15 mouse cellular contexts compared by ENCODE assay signal in genomic region chr11:118769542-118769941, GRCm38 (mm10).
DNase-seq lines count a peak whose midpoint lies in the region; ATAC-seq and TF ChIP-seq lines count a peak whose summit lies in the region.
"Had no signal": no experiment of that assay in that cellular context is flagged by ENCODE, and none has a peak within 500 bp of the region (broad histone marks: within the 10 kb centered on the region; RNA-seq: fewer than 3 reads in every experiment).

No protein-coding gene starts in this region.

- WGBS in heart, embryonic 11.5 days (ENCODE audit: insufficient replicate concordance), result 61% methylated on average over 2 of the region's 2 CpGs
- 59% methylated on average over 2 of the region's 2 CpGs for WGBS in heart, embryonic 12.5 days
- 34% methylated on average over 2 of the region's 2 CpGs for WGBS in forebrain, postnatal 0 days
- WGBS in midbrain, embryonic 15.5 days, result 60% methylated on average over 2 of the region's 2 CpGs

- no peaks in the 10 kb centered on the region for H3K4me1 ChIP-seq in heart, embryonic 11.5 days (ENCODE audit: control insufficient read depth, insufficient read depth, low read length)
- H3K4me1 ChIP-seq in heart, embryonic 12.5 days (replicated peaks), result no peaks in the 10 kb centered on the region; the same call in 1 of the 2 replicates
- H3K4me1 ChIP-seq in cortical plate, adult 2 months (ENCODE audit: control insufficient read depth, insufficient read depth, low read length), result peaks cover 25% of the 10 kb centered on the region
- H3K4me1 ChIP-seq in forebrain, postnatal 0 days (ENCODE audit: insufficient read depth), result no peaks in the 10 kb centered on the region; the same call in 1 of the 2 replicates
- peaks cover 61% of the 10 kb centered on the region for H3K4me1 ChIP-seq in midbrain, embryonic 15.5 days
- H3K4me1 ChIP-seq: liver, embryonic 12.5 days; stomach, embryonic 15.5 days had no signal

- H3K36me3 ChIP-seq in heart, embryonic 11.5 days (ENCODE audit: control insufficient read depth, insufficient read depth, low read length), result no peaks in the 10 kb centered on the region
- no peaks in the 10 kb centered on the region for H3K36me3 ChIP-seq in heart, embryonic 12.5 days
- no peaks in the 10 kb centered on the region for H3K36me3 ChIP-seq in forebrain, postnatal 0 days (ENCODE audit: insufficient read depth)
- H3K36me3 ChIP-seq in midbrain, embryonic 15.5 days (replicated peaks), result no peaks in the 10 kb centered on the region
- H3K36me3 ChIP-seq: liver, embryonic 12.5 days; stomach, embryonic 15.5 days had no signal

- no peaks in the 10 kb centered on the region for H3K9me3 ChIP-seq in heart, embryonic 11.5 days (replicated peaks; ENCODE audit: control insufficient read depth, low read length)
- no peaks in the 10 kb centered on the region for H3K9me3 ChIP-seq in heart, embryonic 12.5 days (replicated peaks)
- H3K9me3 ChIP-seq in forebrain, postnatal 0 days (ENCODE audit: low read length), result no peaks in the 10 kb centered on the region
- no peaks in the 10 kb centered on the region for H3K9me3 ChIP-seq in midbrain, embryonic 15.5 days
- H3K9me3 ChIP-seq: liver, embryonic 12.5 days; stomach, embryonic 15.5 days had no signal

- TF ChIP-seq POLR2A in cortical plate, adult 2 months (IDR thresholded peaks at IDR 0.05; ENCODE audit: extremely low read depth, insufficient read depth, low read length), result no peak

- DNase-seq in forebrain, postnatal 0 days, result no peak
- DNase-seq in urinary bladder, postnatal 4 days (ENCODE audit: low spot score in 2 of 2), result no peak
- no peak for DNase-seq in thymus, postnatal 4 days
- DNase-seq in layer of hippocampus, adult 9-11 months, result no peak
- DNase-seq: adrenal gland, postnatal 14 days; B cell, adult 2 months; kidney, adult 2 months; lung, embryonic 14.5 days; thymus, adult 2 months had no signal

- no peak for TF ChIP-seq CTCF in cortical plate, adult 2 months (IDR thresholded peaks at IDR 0.05; ENCODE audit: extremely low read depth, insufficient read depth, low read length)
- TF ChIP-seq CTCF in forebrain, postnatal 0 days (IDR thresholded peaks at IDR 0.05; ENCODE audit: low read depth), result no peak

- H3K4me2 ChIP-seq in heart, embryonic 11.5 days, result no peak overlapping the region
- H3K4me2 ChIP-seq in heart, embryonic 12.5 days, result no peak overlapping the region
- no peak overlapping the region for H3K4me2 ChIP-seq in forebrain, postnatal 0 days (ENCODE audit: low read depth)
- no peak overlapping the region for H3K4me2 ChIP-seq in midbrain, embryonic 15.5 days
- H3K4me2 ChIP-seq: liver, embryonic 12.5 days; lung, embryonic 14.5 days; stomach, embryonic 15.5 days had no signal

- no peak overlapping the region for H3K4me3 ChIP-seq in heart, embryonic 11.5 days (ENCODE audit: low read depth, low read length)
- H3K4me3 ChIP-seq in heart, embryonic 12.5 days, result no peak overlapping the region
- H3K4me3 ChIP-seq in cortical plate, adult 2 months (ENCODE audit: insufficient read depth, low read length), result no peak overlapping the region
- no peak overlapping the region for H3K4me3 ChIP-seq in forebrain, postnatal 0 days (ENCODE audit: low read depth, low read length)
- no peak overlapping the region for H3K4me3 ChIP-seq in midbrain, embryonic 15.5 days
- H3K4me3 ChIP-seq: liver, embryonic 12.5 days; stomach, embryonic 15.5 days had no signal

- H3K9ac ChIP-seq in heart, embryonic 11.5 days (ENCODE audit: low read depth, low read length), result no peak overlapping the region
- no peak overlapping the region for H3K9ac ChIP-seq in heart, embryonic 12.5 days
- no peak overlapping the region for H3K9ac ChIP-seq in forebrain, postnatal 0 days
- no peak overlapping the region for H3K9ac ChIP-seq in midbrain, embryonic 15.5 days
- H3K9ac ChIP-seq: liver, embryonic 12.5 days; lung, embryonic 14.5 days; stomach, embryonic 15.5 days had no signal

- H3K27ac ChIP-seq in heart, embryonic 11.5 days (ENCODE audit: low read depth, low read length), result peak overlapping the region; percentile 25; the same call in 1 of the 2 replicates
- no peak overlapping the region for H3K27ac ChIP-seq in heart, embryonic 12.5 days (ENCODE audit: poor library complexity, severe bottlenecking)
- H3K27ac ChIP-seq in cortical plate, adult 2 months (ENCODE audit: insufficient read depth, low read length), result peak overlapping the region; percentile 49; the same call in 1 of the 2 replicates
- peak overlapping the region; percentile 9; the same call in 1 of the 2 replicates for H3K27ac ChIP-seq in forebrain, postnatal 0 days (ENCODE audit: low read depth, low read length)
- H3K27ac ChIP-seq in midbrain, embryonic 15.5 days, result peak overlapping the region; percentile 32; the same call in 1 of the 2 replicates
- H3K27ac ChIP-seq: liver, embryonic 12.5 days; stomach, embryonic 15.5 days had no signal

- ATAC-seq in heart, embryonic 11.5 days (replicated peaks; ENCODE audit: insufficient number of reproducible peaks, low FRiP score, low TSS enrichment), result no peak
- ATAC-seq in heart, embryonic 12.5 days (ENCODE audit: insufficient number of reproducible peaks, low FRiP score), result no peak
- no peak for ATAC-seq in forebrain, postnatal 0 days
- ATAC-seq in midbrain, embryonic 15.5 days (replicated peaks), result no peak
- ATAC-seq: liver, embryonic 12.5 days had no signal

- no peaks in the 10 kb centered on the region; the same call in 1 of the 2 replicates for H3K27me3 ChIP-seq in heart, embryonic 11.5 days (ENCODE audit: control insufficient read depth, insufficient read depth, low read length)
- H3K27me3 ChIP-seq in heart, embryonic 12.5 days (replicated peaks), result peaks cover 21% of the 10 kb centered on the region
- no peaks in the 10 kb centered on the region for H3K27me3 ChIP-seq in forebrain, postnatal 0 days (ENCODE audit: insufficient read depth, low read length)
- H3K27me3 ChIP-seq in midbrain, embryonic 15.5 days (replicated peaks), result no peaks in the 10 kb centered on the region
- H3K27me3 ChIP-seq: stomach, embryonic 15.5 days had no signal
